Mouse (Mus musculus) midbrain, embryonic 16.5 days (tissue): ENCODE results near the gene Lpar2. TPM values are rescaled to one million over a fixed set of nuclear protein-coding genes. Genes with fewer than 3 reads are reported as not detected.

Experiments used
- ATAC-seq: fragments of 200-750 bp; cut with Nextera tagmentation; 2 replicates; pipeline ENCODE4 v1.8.0; 2017; ENCODE audit warnings: moderate TSS enrichment
- H3K27ac ChIP-seq: fragments of 300-500 bp; sonication (generic); 2 replicates; pipeline ENCODE4 v1.5.1; 2014; ENCODE audit warnings: mild to moderate bottlenecking, low read length, mixed read lengths
- H3K27me3 ChIP-seq: fragments of 300-500 bp; sonication (generic); 2 replicates; pipeline ENCODE4 v1.6.1; 2014; ENCODE audit warnings: low read depth, low read length, mixed read lengths; ENCODE audit not compliant: control insufficient read depth, insufficient read depth
- H3K36me3 ChIP-seq: fragments of 300-500 bp; sonication (generic); 2 replicates; pipeline ENCODE4 v1.6.1; 2014; ENCODE audit warnings: mild to moderate bottlenecking, low read length, moderate library complexity, mixed read lengths; ENCODE audit not compliant: control insufficient read depth, insufficient read depth
- H3K4me1 ChIP-seq: fragments of 300-500 bp; sonication (generic); 2 replicates; pipeline ENCODE4 v1.6.1; 2014; ENCODE audit warnings: mild to moderate bottlenecking, low read length, mixed read lengths; ENCODE audit not compliant: control insufficient read depth, insufficient read depth
- H3K4me2 ChIP-seq: fragments of 300-500 bp; sonication (generic); 2 replicates; pipeline ENCODE4 v1.6.1; 2014; ENCODE audit warnings: mild to moderate bottlenecking, low read length, mixed read lengths
- H3K4me3 ChIP-seq: fragments of 300-500 bp; sonication (generic); 2 replicates; pipeline ENCODE4 v1.5.1; 2014; ENCODE audit warnings: low read depth, mild to moderate bottlenecking, low read length, moderate library complexity, mixed read lengths
- H3K9ac ChIP-seq: fragments of 300-500 bp; sonication (generic); 2 replicates; pipeline ENCODE4 v1.6.1; 2014; ENCODE audit warnings: low read depth, low read length, mixed read lengths
- H3K9me3 ChIP-seq: fragments of 300-500 bp; sonication (generic); replicated peaks from 2 replicates; pipeline ENCODE4 v1.6.1; 2014; ENCODE audit warnings: mild to moderate bottlenecking, low read length, mixed read lengths; ENCODE audit not compliant: control insufficient read depth, poor library complexity, severe bottlenecking
- WGBS: fragments of 180-500 bp; shearing (Covaris S2); extraction: QIAGEN DNeasy Blood & Tissue Kit; methylation state at CpG from one replicate; pipeline ENCODE4 v1.1.7; 2014; 5-methylcytosine and 5-hydroxymethylcytosine counted together
- polyA plus RNA-seq: library from polyadenylated mRNA; unstranded; fragments of >200 nt; fragmentation: Nextera tagmentation; extraction: Ambion mirVana; gene quantifications from 2 replicates; pipeline ENCODE4 v1.2.1, GENCODE M21; 2015

Lpar2 gene
- polyA plus RNA-seq, 1 experiment from 2014 or later, result 0.69 TPM

GRCm38 (mm10) chr8:69791415-69792068 is 30.7 kb upstream of the Lpar2 start:
- peak overlapping the region; percentile 100 for H3K4me3 ChIP-seq
- peak; percentile 78 for ATAC-seq

GRCm38 (mm10) chr8:69793666-69794065 is 28.6 kb upstream of the Lpar2 start:
- Histone ChIP-seq H3K27ac (no peak overlapping the region), H3K36me3 (peaks cover 20% of the 10 kb centered on the region), H3K9ac (no peak overlapping the region), H3K4me1 (peaks cover 19% of the 10 kb centered on the region), H3K4me2 (no peak overlapping the region), H3K4me3 (no peak overlapping the region), H3K27me3 (no peaks in the 10 kb centered on the region), H3K9me3 (no peaks in the 10 kb centered on the region)
- WGBS, result 96% methylated on average over 4 of the region's 4 CpGs
- no peak for ATAC-seq

More at GRCm38 (mm10) chr8:69791415-69792068, 30.7 kb upstream of the Lpar2 start:
- under 1% methylated on average over 47 of the region's 48 CpGs for WGBS
- H3K9me3 ChIP-seq, result no peaks in the 10 kb centered on the region
- peaks cover 19% of the 10 kb centered on the region for H3K4me1 ChIP-seq
- no peaks in the 10 kb centered on the region for H3K27me3 ChIP-seq
- peak overlapping the region; percentile 82 for H3K27ac ChIP-seq
- peak overlapping the region; percentile 98 for H3K9ac ChIP-seq
- H3K36me3 ChIP-seq, result peaks cover 2% of the 10 kb centered on the region; the same call in 1 of the 2 replicates
- H3K4me2 ChIP-seq, result peak overlapping the region; percentile 90

GRCm38 (mm10) chr8:69794096-69794495 is 28.1 kb upstream of the Lpar2 start:
- Histone ChIP-seq H3K4me1 (peaks cover 19% of the 10 kb centered on the region), H3K4me3 (no peak overlapping the region), H3K27ac (no peak overlapping the region), H3K4me2 (no peak overlapping the region), H3K9me3 (no peaks in the 10 kb centered on the region), H3K9ac (no peak overlapping the region), H3K27me3 (no peaks in the 10 kb centered on the region), H3K36me3 (peaks cover 24% of the 10 kb centered on the region)
- ATAC-seq, result no peak
- WGBS, result 93% methylated on average over 3 of the region's 3 CpGs

- Histone ChIP-seq H3K9ac (no peak overlapping the region), H3K27ac (no peak overlapping the region), H3K4me3 (no peak overlapping the region), H3K27me3 (no peaks in the 10 kb centered on the region), H3K4me1 (peaks cover 19% of the 10 kb centered on the region), H3K36me3 (peaks cover 29% of the 10 kb centered on the region), H3K9me3 (no peaks in the 10 kb centered on the region), H3K4me2 (no peak overlapping the region)
- ATAC-seq, result no peak
- 95% methylated on average over 6 of the region's 6 CpGs for WGBS
These were observed 27.3 kb upstream of the Lpar2 start for GRCm38 (mm10) chr8:69794901-69795300.

- no peak for ATAC-seq
- no peaks in the 10 kb centered on the region for H3K27me3 ChIP-seq
- H3K4me1 ChIP-seq, result peaks cover 14% of the 10 kb centered on the region
- H3K9ac ChIP-seq, result no peak overlapping the region
- no peak overlapping the region for H3K4me2 ChIP-seq
- H3K36me3 ChIP-seq, result peaks cover 43% of the 10 kb centered on the region
- H3K27ac ChIP-seq, result no peak overlapping the region
- H3K9me3 ChIP-seq, result no peaks in the 10 kb centered on the region
- no peak overlapping the region for H3K4me3 ChIP-seq
- WGBS, result 95% methylated on average over 16 of the region's 16 CpGs
These were observed 25.4 kb upstream of the Lpar2 start for GRCm38 (mm10) chr8:69796721-69797345.

- Histone ChIP-seq H3K27ac (no peak overlapping the region), H3K27me3 (no peaks in the 10 kb centered on the region), H3K4me3 (no peak overlapping the region), H3K9me3 (no peaks in the 10 kb centered on the region), H3K4me2 (no peak overlapping the region), H3K4me1 (peaks cover 6% of the 10 kb centered on the region), H3K9ac (no peak overlapping the region), H3K36me3 (peaks cover 52% of the 10 kb centered on the region)
- no peak for ATAC-seq
- 93% methylated on average over 10 of the region's 10 CpGs for WGBS
These were observed 24.6 kb upstream of the Lpar2 start for GRCm38 (mm10) chr8:69797661-69798060.

- no peak overlapping the region for H3K4me2 ChIP-seq
- no peak overlapping the region for H3K27ac ChIP-seq
- peaks cover 62% of the 10 kb centered on the region for H3K36me3 ChIP-seq
- no peaks in the 10 kb centered on the region for H3K27me3 ChIP-seq
- no peak overlapping the region for H3K4me3 ChIP-seq
- 94% methylated on average over 8 of the region's 8 CpGs for WGBS
- H3K9me3 ChIP-seq, result no peaks in the 10 kb centered on the region
- no peak overlapping the region for H3K9ac ChIP-seq
- H3K4me1 ChIP-seq, result no peaks in the 10 kb centered on the region
- ATAC-seq, result no peak
These were observed 23.0 kb upstream of the Lpar2 start for GRCm38 (mm10) chr8:69799261-69799660.

GRCm38 (mm10) chr8:69799946-69800345 is 22.3 kb upstream of the Lpar2 start:
- Histone ChIP-seq H3K27me3 (no peaks in the 10 kb centered on the region), H3K36me3 (peaks cover 63% of the 10 kb centered on the region), H3K4me2 (no peak overlapping the region), H3K4me1 (no peaks in the 10 kb centered on the region), H3K4me3 (no peak overlapping the region), H3K9me3 (no peaks in the 10 kb centered on the region), H3K9ac (no peak overlapping the region), H3K27ac (no peak overlapping the region)
- WGBS, result 90% methylated on average over 5 of the region's 5 CpGs
- ATAC-seq, result no peak

GRCm38 (mm10) chr8:69801796-69802195 is 20.4 kb upstream of the Lpar2 start:
- H3K9me3 ChIP-seq, result no peaks in the 10 kb centered on the region
- no peak for ATAC-seq
- H3K27ac ChIP-seq, result no peak overlapping the region
- peaks cover 82% of the 10 kb centered on the region for H3K36me3 ChIP-seq
- no peaks in the 10 kb centered on the region for H3K27me3 ChIP-seq
- H3K9ac ChIP-seq, result no peak overlapping the region
- WGBS, result 96% methylated on average over 4 of the region's 4 CpGs
- H3K4me3 ChIP-seq, result no peak overlapping the region
- H3K4me2 ChIP-seq, result no peak overlapping the region
- H3K4me1 ChIP-seq, result no peaks in the 10 kb centered on the region
